Mouse (Mus musculus) MEL (cell line): ENCODE data around the gene Fam228b.

Experiments
- CHD2 ChIP-seq: IDR thresholded peaks from 2 replicates; pipeline ENCODE4 v1.6.1; 2011; ENCODE audit warnings: low read length, improper control_type of control experiment
- CTCF ChIP-seq, 3 experiments: IDR thresholded peaks in 2 of 3; conservative IDR thresholded peaks in 1 of 3; 2 replicates each; pipeline ENCODE4 v1.5.1; 2011 to 2012; ENCODE audit warnings: low read length in 3 of 3, low read depth in 2 of 3, mild to moderate bottlenecking in 2 of 3, improper control_type of control experiment in 1 of 3, inconsistent platforms in 1 of 3, mixed read lengths in 1 of 3, moderate library complexity in 1 of 3; ENCODE audit not compliant: control insufficient read depth in 1 of 3, insufficient read depth in 1 of 3, poor library complexity in 1 of 3, severe bottlenecking in 1 of 3
- KAT2A ChIP-seq: conservative IDR thresholded peaks from 2 replicates; pipeline ENCODE4 v1.6.1; 2012; ENCODE audit warnings: low read depth, low read length, improper control_type of control experiment, inconsistent platforms
- MAX ChIP-seq: IDR thresholded peaks from 2 replicates; pipeline ENCODE4 v1.6.1; 2011; ENCODE audit warnings: low read length, improper control_type of control experiment
- MXI1 ChIP-seq: IDR thresholded peaks from 2 replicates; pipeline ENCODE4 v1.6.1; 2011; ENCODE audit warnings: mild to moderate bottlenecking, low read depth, low read length, improper control_type of control experiment
- NELFE ChIP-seq: IDR thresholded peaks from 2 replicates; pipeline ENCODE4 v1.6.1; 2011; ENCODE audit warnings: low read depth, low read length, improper control_type of control experiment
- POLR2A ChIP-seq, 2 experiments: IDR thresholded peaks; 2 replicates each; pipeline ENCODE4 v1.6.1; 2011 to 2012; ENCODE audit warnings: low read length in 2 of 2, mild to moderate bottlenecking in 2 of 2, control low read depth in 1 of 2, improper control_type of control experiment in 1 of 2, low read depth in 1 of 2, moderate library complexity in 1 of 2; ENCODE audit not compliant: control insufficient read depth in 1 of 2, insufficient read depth in 1 of 2, poor library complexity in 1 of 2
- TAL1 ChIP-seq: IDR thresholded peaks from 2 replicates; pipeline ENCODE4 v1.6.1; 2012; ENCODE audit warnings: mild to moderate bottlenecking, inconsistent platforms, low read length, moderate library complexity, mixed read lengths
- UBTF ChIP-seq: IDR thresholded peaks from 2 replicates; pipeline ENCODE4 v1.6.1; 2012; ENCODE audit warnings: low read depth, mild to moderate bottlenecking, inconsistent platforms, low read length, improper control_type of control experiment, moderate library complexity, borderline replicate concordance; ENCODE audit not compliant: insufficient read depth
- USF1 ChIP-seq: IDR thresholded peaks from 2 replicates; pipeline ENCODE4 v1.6.1; 2014; ENCODE audit warnings: low read depth, mild to moderate bottlenecking, inconsistent platforms, low read length, improper control_type of control experiment, moderate library complexity
- ZKSCAN1 ChIP-seq: IDR thresholded peaks from 2 replicates; pipeline ENCODE4 v1.6.1; 2012; ENCODE audit warnings: low read depth, mild to moderate bottlenecking, inconsistent platforms, low read length, improper control_type of control experiment, moderate library complexity
- ZNF384 ChIP-seq: IDR thresholded peaks from 2 replicates; pipeline ENCODE4 v1.6.1; 2012; ENCODE audit warnings: low read depth, mild to moderate bottlenecking, inconsistent platforms, low read length, improper control_type of control experiment

DNA sequence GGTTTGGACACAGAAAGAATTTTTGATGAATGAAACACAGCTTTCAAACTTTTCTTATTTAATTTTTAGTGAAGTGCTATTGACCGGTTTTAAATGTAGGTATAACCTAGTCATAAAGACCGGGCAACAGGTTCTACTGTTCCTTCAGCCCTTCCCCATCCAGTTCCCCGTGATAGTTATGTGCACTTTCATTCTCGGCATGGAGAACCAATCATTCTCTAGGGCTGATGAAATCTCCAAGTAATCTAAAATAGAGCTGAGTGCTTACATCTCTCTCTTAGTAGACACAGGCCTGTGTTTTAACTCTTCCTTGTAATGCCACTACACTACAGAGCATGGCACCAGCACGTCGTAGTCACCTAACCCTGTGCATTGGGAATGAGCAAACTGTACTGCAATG lies 8.7 kb upstream of the Fam228b start:
- no peak for TF ChIP-seq POLR2A (IDR thresholded peaks at IDR 0.05; ENCODE audit: control insufficient read depth in 1 of 2, insufficient read depth in 1 of 2, low read depth in 1 of 2, low read length in 2 of 2, poor library complexity in 1 of 2)
- no peak for TF ChIP-seq TAL1
- TF ChIP-seq KAT2A: no peak
- TF ChIP-seq UBTF: no peak
- no peak for TF ChIP-seq MAX
- no peak for TF ChIP-seq CHD2
- no peak for TF ChIP-seq CTCF (IDR thresholded peaks at IDR 0.05 in 2 of 3, conservative IDR thresholded peaks at IDR 0.05 in 1 of 3; ENCODE audit: control insufficient read depth in 1 of 3, insufficient read depth in 1 of 3, low read depth in 2 of 3, low read length in 3 of 3, poor library complexity in 1 of 3, severe bottlenecking in 1 of 3)
- no peak for TF ChIP-seq ZNF384
- peak; percentile 40; the same call in 1 of the 2 replicates for TF ChIP-seq MXI1
- no peak for TF ChIP-seq ZKSCAN1
- TF ChIP-seq USF1: no peak
- TF ChIP-seq NELFE: no peak
